Mouse (Mus musculus): ENCODE measurements around the gene 4930451I11Rik.

DNA sequence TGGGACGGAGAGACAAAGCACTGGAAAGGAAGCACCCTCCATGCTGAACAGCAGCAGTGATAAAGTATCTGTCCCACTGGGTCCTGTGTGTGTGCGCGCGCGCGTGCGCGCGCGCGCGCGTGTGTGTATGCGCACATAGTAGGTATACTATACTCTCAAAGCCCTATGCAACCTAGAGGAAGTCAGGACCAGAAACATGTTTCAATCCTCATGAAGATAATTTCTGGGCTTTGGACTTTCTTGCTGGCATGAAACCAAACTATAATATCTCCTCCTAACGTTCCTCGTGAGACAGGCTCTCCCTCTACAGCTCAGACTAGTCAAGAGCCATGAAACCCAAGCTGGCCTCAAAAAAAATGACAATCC lies 30.4 kb downstream of the 4930451I11Rik start:
- TF ChIP-seq ZC3H11A (IDR thresholded peaks at IDR 0.05; ENCODE audit: borderline replicate concordance, low read depth, low read length) (no peak), HCFC1 (IDR thresholded peaks at IDR 0.05; ENCODE audit: borderline replicate concordance, insufficient read depth, low read length) (no peak), MAFK (IDR thresholded peaks at IDR 0.05; ENCODE audit: insufficient read depth, low read depth, low read length) (no peak), ZNF384 (IDR thresholded peaks at IDR 0.05; ENCODE audit: low read depth, low read length) (no peak), CHD2 (IDR thresholded peaks at IDR 0.05; ENCODE audit: low read depth, low read length) (no peak)

Data from ES-E14 (cell line).